Mouse (Mus musculus) kidney, adult 18-20 months (tissue): Measurements from ENCODE around the gene Gpr22.

Experiments
- DNase-seq: peaks from one replicate; pipeline ENCODE4 v3.0.0; 2021

The Gpr22 gene

DNA sequence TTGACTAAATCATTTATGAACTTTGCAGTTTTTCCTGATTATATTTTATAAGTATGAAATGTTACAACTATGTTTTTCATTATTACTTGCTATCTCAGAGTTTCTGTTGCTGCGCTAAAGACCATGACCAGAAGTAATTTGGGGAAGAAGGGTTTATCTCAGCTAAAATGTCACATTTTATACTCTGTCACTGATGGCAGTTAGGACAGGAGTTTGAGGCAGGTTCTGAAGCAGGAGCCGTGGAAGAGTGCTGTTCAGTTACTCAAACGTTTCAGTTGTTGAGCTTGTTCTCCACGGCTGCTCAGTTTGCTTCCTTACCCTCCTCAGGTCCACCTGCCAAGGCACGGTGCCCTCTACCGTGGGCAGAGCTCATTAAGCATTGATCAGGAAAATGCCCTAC lies 47.7 kb downstream of the Gpr22 start:
- DNase-seq, result no peak
